Mouse (Mus musculus) heart, adult 8-10 months (tissue): ENCODE results near the gene Pcgf2. TPM values are rescaled to one million over a fixed set of nuclear protein-coding genes. Genes with fewer than 3 reads are reported as not detected.
A peak's percentile ranks its signal among the peaks of the same experiment; 100 is the strongest.
"Not testable (repeated sequence)": the region's sequence is repeated elsewhere in the genome, so short reads cannot be mapped to it uniquely, and the experiment has no call there.

Experiments used
- DNase-seq: peaks from one replicate; pipeline ENCODE4 v3.0.0; 2022; ENCODE audit warnings: low spot score
- total RNA-seq, 4 experiments: library from RNA; stranded (reverse); gene quantifications; 2 replicates each; pipeline ENCODE4 v1.2.4; 2022

Gene Pcgf2
- total RNA-seq, 4 experiments from 2014 or later = 4.6 to 6.3 (median 5.3) TPM

- DNase-seq = no peak
Measured at GRCm38 (mm10) chr11:97717369-97718280, 17.3 kb upstream of the Pcgf2 start.

GRCm38 (mm10) chr11:97716021-97716420 is 15.7 kb upstream of the Pcgf2 start:
- DNase-seq = no peak

GRCm38 (mm10) chr11:97714784-97715760 is 14.8 kb upstream of the Pcgf2 start:
- no peak for DNase-seq

- DNase-seq = no peak
Measured at GRCm38 (mm10) chr11:97714356-97714755, 14.1 kb upstream of the Pcgf2 start.

GRCm38 (mm10) chr11:97713896-97714295 is 13.6 kb upstream of the Pcgf2 start:
- DNase-seq = no peak

GRCm38 (mm10) chr11:97712286-97712685 is 12.0 kb upstream of the Pcgf2 start:
- no peak for DNase-seq

GRCm38 (mm10) chr11:97711200-97711900 is 11.1 kb upstream of the Pcgf2 start:
- no peak for DNase-seq

GRCm38 (mm10) chr11:97710067-97710466 is 9.8 kb upstream of the Pcgf2 start:
- not testable (repeated sequence) for DNase-seq

GRCm38 (mm10) chr11:97703039-97703826 is 2.9 kb upstream of the Pcgf2 start, which contains the start of gene Psmb3:
Gene Psmb3 (plus strand): TSS chr11:97703399.
- DNase-seq = peak; percentile 100

- peak; percentile 92 for DNase-seq
Measured at GRCm38 (mm10) chr11:97702393-97702745, 2.1 kb upstream of the Pcgf2 start.

- no peak for DNase-seq
Measured at GRCm38 (mm10) chr11:97701581-97702392, 1.5 kb upstream of the Pcgf2 start.

GRCm38 (mm10) chr11:97700746-97701580 is 666 bp upstream of the Pcgf2 start:
- DNase-seq = no peak

GRCm38 (mm10) chr11:97699626-97700002 is 683 bp downstream of the Pcgf2 start:
- peak; percentile 83 for DNase-seq

- peak; percentile 45 for DNase-seq
Measured at GRCm38 (mm10) chr11:97698741-97699611, 1.3 kb downstream of the Pcgf2 start.

- DNase-seq = no peak
Measured at GRCm38 (mm10) chr11:97697891-97698529, 2.3 kb downstream of the Pcgf2 start.

- DNase-seq = no peak
Measured at GRCm38 (mm10) chr11:97697199-97697890, 3.0 kb downstream of the Pcgf2 start.

- no peak for DNase-seq
Measured at GRCm38 (mm10) chr11:97696669-97697068, 3.6 kb downstream of the Pcgf2 start.
